Mouse (Mus musculus): ENCODE measurements around the gene AU040320.

The AU040320 gene

GRCm38 (mm10) chr4:126861514-126862266 is 108.3 kb downstream of the AU040320 start:
- peak; percentile 14 for DNase-seq

- DNase-seq: no peak
Observed at GRCm38 (mm10) chr4:126868699-126869098, 115.4 kb downstream of the AU040320 start.

- no peak for DNase-seq
Observed at GRCm38 (mm10) chr4:126872717-126873116, 119.4 kb downstream of the AU040320 start.

GRCm38 (mm10) chr4:126879560-126880275 is 126.4 kb downstream of the AU040320 start:
- DNase-seq: no peak

GRCm38 (mm10) chr4:126883602-126884001 is 130.3 kb downstream of the AU040320 start:
- DNase-seq: no peak

- peak; percentile 29 for DNase-seq
Observed at GRCm38 (mm10) chr4:126885953-126886352, 132.6 kb downstream of the AU040320 start.

- DNase-seq: no peak
Observed at GRCm38 (mm10) chr4:126889879-126890278, 136.5 kb downstream of the AU040320 start.
